Mouse (Mus musculus) activated CD4-positive, CD25-positive, alpha-beta regulatory T cell (primary cell): ENCODE measurements around the gene Farsa. TPM values are rescaled to one million over a fixed set of nuclear protein-coding genes. Genes with fewer than 3 reads are reported as not detected.

Experiments
- polyA plus RNA-seq, 2 experiments: library from polyadenylated mRNA; unstranded; fragments of 100-300 nt; shearing (Covaris generic); gene quantifications; one replicate each; pipeline ENCODE4 v1.2.1; 2017

Gene Farsa
- 10 to 100 TPM; 78.3 to 79.8 TPM for polyA plus RNA-seq

GRCm38 (mm10) chr8:84856864-84857441, at the start of gene Farsa:
TSS of gene Farsa (plus strand) at chr8:84856989.

GRCm38 (mm10) chr8:84822723-84823122, 34.1 kb upstream of the Farsa start, which contains the start of gene Dand5:
TSS of gene Dand5 (minus strand) at chr8:84822823.

GRCm38 (mm10) chr8:84831490-84831889, 25.3 kb upstream of the Farsa start, which contains the start of gene Gadd45gip1:
TSS of gene Gadd45gip1 (plus strand) at chr8:84831522.

DNA sequence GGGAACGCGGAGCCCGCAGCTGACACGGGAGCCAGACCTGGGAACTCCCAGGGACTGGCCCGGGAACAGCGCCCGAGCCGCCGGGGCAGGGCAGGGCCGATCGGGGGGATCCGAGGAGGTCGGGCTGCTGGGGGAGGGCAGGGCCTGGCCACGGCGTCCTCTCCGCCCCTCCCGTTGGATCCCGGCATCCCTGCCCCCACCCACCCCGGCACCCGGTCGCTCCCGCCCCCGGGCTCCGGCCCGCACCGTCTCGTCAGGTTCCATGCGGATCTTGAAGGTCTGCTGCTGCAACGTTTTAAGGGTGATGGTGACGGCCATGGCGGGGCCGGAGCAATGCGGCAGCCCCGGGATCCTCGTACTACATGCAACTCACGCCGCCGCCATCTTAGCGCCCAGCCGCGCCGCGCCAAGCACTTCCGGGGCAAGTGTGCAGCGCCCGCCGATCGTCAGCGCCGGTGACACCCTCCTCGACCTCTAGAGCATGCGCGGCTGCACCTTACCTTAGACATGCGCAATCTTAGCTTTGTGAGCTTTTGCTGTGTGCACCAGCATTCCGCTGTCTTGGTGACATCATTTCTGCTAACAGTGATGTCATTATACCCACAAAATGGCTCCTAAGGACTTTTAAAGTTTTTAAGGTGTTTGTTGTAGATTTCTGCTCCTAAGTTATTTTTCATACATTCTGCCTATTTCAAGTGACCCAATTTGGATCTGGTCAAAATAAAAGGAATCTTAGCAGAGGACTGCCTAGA, 16.4 kb upstream of the Farsa start, which contains the start of gene Rad23a:
Gene Rad23a (minus strand): TSS at position 418 of the 752 bp plus-strand sequence.

DNA sequence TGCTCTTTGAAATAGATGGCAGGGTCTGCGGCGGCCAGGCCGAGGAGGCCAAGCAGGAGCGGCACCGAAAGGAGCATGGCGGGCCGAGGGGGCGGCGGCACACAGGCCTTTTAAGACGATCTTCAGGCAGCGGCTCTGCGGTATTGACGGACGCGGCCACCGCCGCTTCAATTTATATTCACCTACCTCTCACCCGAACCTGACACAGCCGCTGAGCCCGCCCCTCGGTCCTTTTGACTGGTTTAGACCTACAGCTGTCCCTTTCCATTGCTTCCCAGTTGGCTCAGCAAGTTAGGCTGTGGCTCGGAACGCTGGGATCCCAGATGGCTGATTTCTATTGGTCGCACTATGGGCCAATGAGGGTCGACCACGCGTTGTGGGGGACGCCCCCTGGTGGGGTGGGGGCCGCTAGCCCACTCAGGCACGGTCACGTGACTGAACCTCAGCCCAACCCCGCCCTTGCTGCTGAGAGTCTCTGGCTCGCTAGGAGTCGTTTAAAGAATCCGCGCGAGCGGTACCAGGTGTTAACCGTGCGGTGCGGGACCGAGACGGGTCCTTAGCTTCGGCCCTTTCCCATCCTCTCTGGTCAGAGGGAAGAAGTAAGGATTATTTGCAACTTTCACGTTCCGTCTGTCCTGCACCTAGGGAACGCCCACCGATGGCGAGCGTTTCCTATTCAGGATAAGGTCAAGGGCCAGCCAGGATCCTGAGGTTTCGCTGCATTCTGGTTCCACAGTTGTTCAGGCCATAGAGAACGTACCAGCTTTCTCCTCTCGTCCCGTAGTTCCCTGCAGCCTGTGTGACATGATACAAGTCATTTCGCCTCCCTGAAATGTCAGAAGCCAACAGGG, 9.8 kb upstream of the Farsa start, which contains the start of gene Calr:
Gene Calr (minus strand): TSS at position 213 of the 851 bp plus-strand sequence.

DNA sequence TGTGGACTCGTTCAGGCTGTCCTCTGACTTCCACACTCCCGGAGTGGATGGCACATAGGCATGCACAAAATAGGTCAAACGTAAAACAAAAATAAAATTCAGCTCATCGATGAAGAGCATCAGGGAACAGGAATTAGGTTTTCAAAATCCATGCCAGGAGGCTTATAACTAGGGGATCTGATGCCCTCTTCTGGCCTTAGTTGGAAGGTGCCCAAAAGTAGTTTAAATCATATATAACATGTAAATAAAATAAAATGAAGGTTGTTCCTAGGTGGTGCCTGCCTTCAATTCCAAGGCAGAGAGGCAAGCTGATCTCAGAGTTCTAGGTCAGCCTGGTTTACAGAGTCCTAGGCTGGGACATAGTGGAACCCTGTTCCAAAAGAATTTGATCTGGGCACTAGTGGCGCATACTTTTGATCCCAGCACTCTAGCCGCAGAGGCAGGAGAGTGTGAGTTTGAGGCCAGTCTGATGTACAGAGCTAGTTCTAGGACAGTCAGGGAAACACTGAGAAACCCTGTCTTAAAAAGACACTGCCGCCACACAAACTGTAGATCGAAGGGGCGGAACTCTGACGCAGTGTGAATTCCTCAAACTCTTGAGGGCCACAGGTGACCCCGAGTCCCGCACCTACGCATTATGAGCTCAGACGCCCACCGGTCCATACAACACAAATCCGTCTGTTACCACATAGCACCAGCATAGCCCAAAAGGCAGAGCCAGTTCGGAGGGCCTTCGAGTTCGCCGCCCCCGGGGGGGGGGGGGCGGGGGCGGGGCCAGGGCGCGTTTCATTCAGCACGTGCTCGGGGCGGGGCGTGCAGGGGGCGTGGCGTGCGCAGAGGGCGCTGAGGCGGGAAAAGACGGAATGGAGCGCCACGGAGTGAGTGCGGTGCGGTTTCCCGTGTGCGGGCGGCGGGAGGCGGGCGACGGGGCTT, 14.9 kb downstream of the Farsa start, which contains the start of gene Syce2:
Gene Syce2 (plus strand): TSS at position 736 of the 933 bp plus-strand sequence.

DNA sequence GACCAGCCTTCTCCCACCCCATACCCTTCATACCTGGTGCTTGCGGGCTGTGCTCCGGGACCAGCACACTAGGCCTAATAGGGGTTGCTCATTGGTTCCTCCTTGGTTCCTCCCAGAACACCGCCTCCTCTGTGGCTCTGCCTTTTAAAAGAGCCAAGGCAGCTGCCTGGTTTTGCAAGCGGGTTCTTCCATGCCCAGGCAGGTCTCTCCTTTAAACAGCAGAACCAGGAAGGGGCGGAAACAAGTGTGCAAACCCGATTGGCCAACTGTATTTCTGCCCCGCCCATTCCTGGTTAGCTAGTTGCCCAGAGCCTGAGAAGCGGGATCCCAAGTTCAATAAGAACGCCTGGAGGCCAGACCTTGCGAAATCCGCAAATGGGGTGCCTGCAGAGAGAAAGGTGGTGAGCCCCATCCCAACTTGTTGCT, 36.9 kb downstream of the Farsa start, which contains the start of gene Gcdh:
Gene Gcdh (minus strand): TSS at position 213 of the 426 bp plus-strand sequence.

GRCm38 (mm10) chr8:84901752-84902151, 45.0 kb downstream of the Farsa start, which contains the start of gene Klf1:
TSS of gene Klf1 (plus strand) at chr8:84901928.

DNA sequence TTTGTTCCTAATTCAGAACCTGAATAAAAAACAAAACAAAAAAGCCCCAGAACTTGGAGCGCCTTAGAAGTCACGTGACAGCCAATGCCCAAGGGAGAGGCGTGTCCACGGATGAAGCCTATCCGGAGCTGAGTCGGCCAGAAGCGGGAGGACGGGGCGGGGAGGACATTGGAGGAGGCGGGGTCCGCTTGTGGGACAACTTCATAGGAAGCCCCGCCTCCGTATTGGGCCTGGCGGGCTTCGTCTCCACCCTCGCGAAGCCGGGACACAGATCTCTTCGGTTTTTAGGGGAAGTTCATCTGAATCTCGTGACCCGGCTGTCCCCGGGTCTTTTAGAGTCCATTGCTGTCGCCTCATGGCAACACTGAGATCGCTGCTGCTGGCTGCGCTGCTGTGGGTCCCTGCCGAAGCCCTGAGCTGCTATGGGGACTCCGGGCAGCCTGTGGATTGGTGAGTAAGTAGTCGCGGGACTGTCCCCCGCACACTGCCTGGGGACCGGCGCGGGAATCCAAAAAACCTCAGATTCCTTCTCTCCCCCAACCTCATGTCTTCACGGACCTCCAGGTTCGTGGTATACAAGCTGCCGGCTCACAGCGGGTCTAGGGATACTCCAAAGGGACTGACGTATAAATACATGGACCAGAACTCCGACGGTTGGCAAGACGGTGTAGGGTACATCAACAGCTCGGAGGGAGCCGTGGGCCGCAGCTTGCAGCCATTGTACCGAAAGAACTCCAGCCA, 51.8 kb downstream of the Farsa start, which contains the start of gene Dnase2a:
Gene Dnase2a (plus strand): TSS at position 140 of the 741 bp plus-strand sequence.

Other genes starting within 250 kb of the Farsa start
- 100 to 1,000 TPM; 188 to 241 TPM for gene Ier2, start 194.1 kb upstream of the Farsa start, polyA plus RNA-seq
- 10 to 100 TPM; 38.1 to 54.2 TPM for gene Trmt1, start 170.7 kb upstream of the Farsa start, polyA plus RNA-seq
- 10 to 100 TPM; 10.7 to 21.4 TPM for gene Nacc1, start 169.1 kb upstream of the Farsa start, polyA plus RNA-seq
- gene Lyl1, start 155.5 kb upstream of the Farsa start, polyA plus RNA-seq = under 1 TPM; 0.41 to 0.57 TPM
- gene G430095P16Rik, start 134.0 kb upstream of the Farsa start, polyA plus RNA-seq = 10 to 100 TPM; 23.8 to 35.4 TPM
- gene Nfix, start 56.6 kb upstream of the Farsa start, polyA plus RNA-seq = 10 to 100 TPM in 1 of 2 experiments, 1 to 10 TPM in 1; 4.1 to 12.3 TPM
- gene Dand5, start 34.2 kb upstream of the Farsa start, polyA plus RNA-seq = 1 to 10 TPM; 3.3 to 4.2 TPM
- gene Gadd45gip1, start 25.5 kb upstream of the Farsa start, polyA plus RNA-seq = 10 to 100 TPM; 29.7 to 37.9 TPM
- 100 to 1,000 TPM; 159 to 183 TPM for gene Rad23a, start 16.3 kb upstream of the Farsa start, polyA plus RNA-seq
- 100 to 1,000 TPM; 378 to 630 TPM for gene Calr, start 10.1 kb upstream of the Farsa start, polyA plus RNA-seq
- gene Syce2, start 15.1 kb downstream of the Farsa start, polyA plus RNA-seq = 10 to 100 TPM in 1 of 2 experiments, 1 to 10 TPM in 1; 9.1 to 16.8 TPM
- 10 to 100 TPM; 22.2 to 31.5 TPM for gene Gcdh, start 36.9 kb downstream of the Farsa start, polyA plus RNA-seq
- 1 to 10 TPM; 1.3 to 3.6 TPM for gene Klf1, start 44.9 kb downstream of the Farsa start, polyA plus RNA-seq
- 10 to 100 TPM in 1 of 2 experiments, 1 to 10 TPM in 1; 6.1 to 11.9 TPM for gene Dnase2a, start 51.6 kb downstream of the Farsa start, polyA plus RNA-seq
- 1 to 10 TPM in 1 of 2 experiments, under 1 TPM in 1; 0.62 to 1.2 TPM for gene Mast1, start 80.4 kb downstream of the Farsa start, polyA plus RNA-seq
- under 1 TPM in 1 of 2 experiments, not detected in 1; 0.21 TPM for gene Rtbdn, start 90.0 kb downstream of the Farsa start, polyA plus RNA-seq
- not detected for gene Gm49661, start 112.4 kb downstream of the Farsa start, polyA plus RNA-seq
- 100 to 1,000 TPM; 205 to 213 TPM for gene Prdx2, start 112.6 kb downstream of the Farsa start, polyA plus RNA-seq
- 10 to 100 TPM; 80.7 to 89.0 TPM for gene Rnaseh2a, start 112.8 kb downstream of the Farsa start, polyA plus RNA-seq
- 100 to 1,000 TPM; 294 to 399 TPM for gene Junb, start 121.7 kb downstream of the Farsa start, polyA plus RNA-seq
- 10 to 100 TPM in 1 of 2 experiments, 1 to 10 TPM in 1; 9.5 to 11.1 TPM for gene Hook2, start 133.6 kb downstream of the Farsa start, polyA plus RNA-seq
- gene Best2, start 157.5 kb downstream of the Farsa start, polyA plus RNA-seq = not detected
- gene Asna1, start 168.3 kb downstream of the Farsa start, polyA plus RNA-seq = 10 to 100 TPM; 53.6 to 65.3 TPM
- gene Trir, start 169.8 kb downstream of the Farsa start, polyA plus RNA-seq = 100 to 1,000 TPM; 248 to 252 TPM
- gene Tnpo2, start 179.9 kb downstream of the Farsa start, polyA plus RNA-seq = 10 to 100 TPM; 20.7 to 25.3 TPM
- 1 to 10 TPM; 4.5 to 7.0 TPM for gene Fbxw9, start 203.1 kb downstream of the Farsa start, polyA plus RNA-seq
- gene Gm5741, start 211.0 kb downstream of the Farsa start, polyA plus RNA-seq = 1 to 10 TPM; 1.5 to 2.8 TPM
- 100 to 1,000 TPM in 1 of 2 experiments, 10 to 100 TPM in 1; 77.6 to 102 TPM for gene Dhps, start 214.8 kb downstream of the Farsa start, polyA plus RNA-seq
- 100 to 1,000 TPM; 158 to 186 TPM for gene Wdr83os, start 223.8 kb downstream of the Farsa start, polyA plus RNA-seq
- gene Wdr83, start 224.3 kb downstream of the Farsa start, polyA plus RNA-seq = 10 to 100 TPM; 35.2 to 42.7 TPM
- gene Man2b1, start 226.3 kb downstream of the Farsa start, polyA plus RNA-seq = 100 to 1,000 TPM; 104 to 165 TPM